Mouse (Mus musculus) cerebellum, postnatal 10 days (tissue): ENCODE measurements at regions not wholly inside any gene's neighbourhood (a gene's known extent, or its start where the extent isn't known, plus 50 kb on each side); places are given as distances from the start of the nearest gene placed in this dataset.
"Not testable (repeated sequence)": the region's sequence is repeated elsewhere in the genome, so short reads cannot be mapped to it uniquely, and the experiment has no call there.

Experiments used
- DNase-seq, 2 experiments: peaks; one replicate each; pipeline ENCODE4 v3.0.0; 2021; ENCODE audit warnings: mixed read lengths in 2 of 2

DNA sequence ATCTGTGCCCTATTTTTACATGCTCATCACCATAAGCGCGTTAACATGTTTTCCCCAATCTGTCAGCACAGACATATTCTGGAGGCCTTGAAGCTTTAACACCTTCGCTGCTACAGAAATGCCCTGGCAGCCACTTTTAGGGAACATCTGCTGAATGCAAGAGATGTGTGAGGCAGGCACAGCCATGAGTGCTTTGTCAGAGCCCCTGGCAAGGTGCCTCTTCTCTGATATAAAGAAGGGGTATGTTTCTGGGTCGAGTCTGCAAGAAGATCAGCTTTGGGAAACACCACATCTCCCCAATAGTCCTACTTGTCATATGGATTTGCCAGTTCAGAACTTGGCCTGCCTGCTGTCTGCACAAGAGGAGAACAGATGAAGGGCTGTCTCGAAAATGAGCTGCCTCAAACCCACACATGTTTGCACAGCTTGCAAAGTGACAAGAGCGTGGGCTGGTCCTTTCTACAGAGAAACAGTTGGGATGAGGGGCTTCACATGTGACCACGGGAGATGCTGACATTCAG is 1263.3 kb upstream of the Klhl29 start:
- DNase-seq, result peak; percentile 63 to 75

DNA sequence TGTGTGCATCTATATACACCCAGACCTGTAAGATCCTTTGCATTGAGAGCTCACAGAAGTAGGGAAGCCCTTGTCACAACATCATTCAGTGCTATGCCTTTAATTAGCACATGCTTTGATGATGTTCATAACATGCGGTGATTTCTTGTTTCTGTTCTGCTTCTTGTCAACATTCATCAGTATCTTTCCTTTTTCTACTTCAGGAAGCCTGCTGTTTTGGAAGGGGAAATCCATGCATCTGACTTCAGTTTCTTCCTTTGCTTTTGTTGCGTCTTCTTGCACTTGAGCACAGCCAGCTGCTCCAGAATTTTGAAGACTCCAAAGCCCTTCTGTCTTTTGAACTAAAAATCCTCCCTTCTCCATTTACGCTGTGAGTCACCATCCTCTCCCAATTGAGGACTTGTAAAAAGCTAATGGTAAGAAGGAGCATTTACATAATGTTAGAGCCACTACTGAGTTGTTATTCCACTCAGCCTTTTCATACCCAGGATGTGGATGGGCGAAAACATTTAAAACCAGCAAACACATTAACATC is 1262.4 kb upstream of the Klhl29 start:
- peak in 1 of 2 experiments; percentile 20 for DNase-seq

DNA sequence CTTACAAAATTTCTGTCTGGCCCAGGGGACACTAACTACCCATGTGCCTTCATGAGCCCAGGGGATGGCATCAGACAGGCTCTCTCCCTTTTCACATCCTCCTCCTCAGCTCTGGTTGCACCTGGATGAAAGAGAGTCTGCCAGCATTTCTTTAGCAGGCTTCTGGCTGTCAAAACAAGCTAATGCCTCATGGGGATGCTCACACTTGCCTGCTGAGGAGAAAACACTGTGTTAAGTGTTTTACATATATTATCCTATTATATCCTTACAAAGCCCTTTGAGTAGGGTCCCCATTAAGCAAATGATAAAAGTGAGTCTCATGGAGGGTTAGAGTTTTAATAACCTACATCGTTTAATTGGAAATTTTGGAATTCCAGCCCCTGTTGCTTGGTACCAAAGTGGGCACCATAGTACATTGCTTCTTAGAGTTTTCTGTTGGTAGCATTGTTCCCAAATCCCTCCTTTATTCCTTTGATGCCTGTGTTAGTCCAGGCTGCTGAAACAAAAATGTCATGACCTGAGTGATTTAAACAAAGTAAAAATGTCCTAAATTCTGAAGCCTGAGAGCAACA is 1247.2 kb upstream of the Klhl29 start:
- DNase-seq, result no peak

DNA sequence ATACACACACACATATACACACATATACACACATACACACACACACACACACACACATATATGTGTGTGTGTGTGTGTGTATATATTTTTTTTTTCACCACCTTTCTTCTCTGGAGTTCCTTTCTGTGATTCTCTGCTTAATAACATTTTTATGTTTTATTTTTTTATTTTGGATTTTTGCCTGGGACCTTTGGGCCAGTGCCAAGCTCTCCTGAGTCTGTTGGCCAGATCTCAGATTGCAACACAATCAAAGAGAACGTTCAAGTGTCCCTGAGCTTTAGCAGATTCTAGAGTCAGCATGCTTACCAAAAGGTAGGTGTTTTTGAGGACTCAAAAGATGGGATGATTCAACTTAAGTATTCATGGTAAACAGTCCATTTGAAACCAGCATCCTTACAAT is 1225.6 kb upstream of the Klhl29 start:
- DNase-seq, result peak; percentile 13 to 36

DNA sequence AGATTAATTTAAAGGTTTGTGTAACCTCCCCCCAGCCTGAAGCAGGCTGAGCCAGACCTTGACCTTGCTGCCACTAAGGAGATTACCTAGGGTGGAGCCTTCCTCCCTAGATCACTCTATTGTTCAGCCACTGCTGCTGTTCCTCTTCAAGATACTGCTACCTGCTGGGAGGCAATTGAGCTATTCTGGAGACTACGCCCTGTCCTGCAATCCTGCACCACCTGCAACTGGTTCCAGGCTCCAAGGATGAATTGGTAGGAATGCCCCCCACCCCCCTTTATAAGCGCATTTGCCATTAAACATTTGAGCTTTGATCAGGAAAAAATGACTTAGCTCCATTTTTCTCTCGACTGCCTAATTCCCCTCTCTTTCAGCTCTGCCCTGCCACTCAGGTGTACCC is 1220.0 kb upstream of the Klhl29 start:
- DNase-seq, result not testable (repeated sequence)

DNA sequence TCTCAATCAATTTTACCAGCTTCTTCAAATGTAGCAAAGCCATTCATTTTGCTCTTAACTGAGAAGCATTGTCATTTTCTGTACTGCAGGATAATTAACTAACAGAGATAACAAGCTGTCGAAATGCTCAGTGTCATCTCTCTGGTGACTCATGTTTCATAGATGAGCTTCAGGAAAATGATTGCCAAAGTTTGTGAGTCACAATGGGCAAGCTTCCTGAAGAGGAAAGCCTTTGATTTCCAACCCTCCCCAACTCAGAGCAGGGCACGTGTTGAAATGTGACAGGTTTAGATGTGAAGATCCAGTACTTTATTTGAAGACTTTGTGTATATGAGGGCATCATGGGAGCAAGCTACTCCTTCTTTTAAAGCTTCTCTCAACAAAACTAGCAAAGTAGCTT is 1214.7 kb upstream of the Klhl29 start:
- peak; percentile 4 to 14 for DNase-seq

DNA sequence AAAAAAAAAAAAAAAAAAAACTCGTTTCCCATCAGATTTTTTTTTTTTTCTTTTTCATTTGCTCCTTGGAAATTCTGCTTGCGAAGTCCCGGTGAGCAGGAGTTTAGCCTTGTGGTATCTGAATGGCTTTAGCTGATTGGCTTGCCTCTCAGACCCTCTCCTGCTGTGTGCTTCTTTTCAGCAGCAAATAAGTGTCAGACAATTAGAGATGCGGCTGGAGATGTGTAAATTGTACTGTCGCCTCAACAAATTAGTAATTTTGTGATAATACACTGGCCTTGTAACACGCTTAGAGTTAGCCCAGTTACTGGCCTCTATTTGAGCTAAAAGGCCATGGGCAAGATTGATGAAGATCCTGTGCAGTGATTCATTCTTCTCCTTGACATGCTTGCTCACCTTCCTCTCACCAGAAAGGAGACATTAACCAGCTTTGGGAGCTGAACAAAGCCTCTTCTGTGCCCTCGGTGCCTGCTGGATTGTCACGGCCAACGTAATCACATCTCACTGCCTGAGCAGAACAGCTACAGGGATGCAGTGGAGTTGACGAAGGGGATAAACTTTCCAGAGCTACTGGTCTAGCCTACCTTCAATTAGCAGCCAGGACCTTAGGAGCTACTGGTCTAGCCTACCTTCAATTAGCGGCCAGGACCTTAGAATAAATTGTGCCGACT is 1212.7 kb upstream of the Klhl29 start:
- peak in 1 of 2 experiments; percentile 6 for DNase-seq

DNA sequence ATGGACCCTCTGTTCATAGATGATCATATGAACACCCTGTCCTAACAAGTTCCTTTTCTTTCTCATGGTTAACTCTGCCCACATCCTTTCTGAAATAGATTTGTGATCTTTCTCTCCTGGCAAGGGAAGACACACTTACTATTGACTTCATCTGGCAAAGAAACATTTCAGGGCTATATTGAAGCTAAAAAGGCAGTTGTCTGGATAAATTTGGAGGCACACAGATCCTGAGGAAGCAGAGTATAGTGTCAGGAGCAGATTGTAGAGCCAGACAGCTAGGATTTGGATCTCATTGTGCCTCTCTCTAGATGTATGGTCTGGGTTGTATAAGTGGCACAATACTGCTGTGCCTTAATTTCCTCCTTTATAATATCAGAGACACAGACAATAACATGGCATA is 1204.7 kb upstream of the Klhl29 start:
- DNase-seq, result no peak

DNA sequence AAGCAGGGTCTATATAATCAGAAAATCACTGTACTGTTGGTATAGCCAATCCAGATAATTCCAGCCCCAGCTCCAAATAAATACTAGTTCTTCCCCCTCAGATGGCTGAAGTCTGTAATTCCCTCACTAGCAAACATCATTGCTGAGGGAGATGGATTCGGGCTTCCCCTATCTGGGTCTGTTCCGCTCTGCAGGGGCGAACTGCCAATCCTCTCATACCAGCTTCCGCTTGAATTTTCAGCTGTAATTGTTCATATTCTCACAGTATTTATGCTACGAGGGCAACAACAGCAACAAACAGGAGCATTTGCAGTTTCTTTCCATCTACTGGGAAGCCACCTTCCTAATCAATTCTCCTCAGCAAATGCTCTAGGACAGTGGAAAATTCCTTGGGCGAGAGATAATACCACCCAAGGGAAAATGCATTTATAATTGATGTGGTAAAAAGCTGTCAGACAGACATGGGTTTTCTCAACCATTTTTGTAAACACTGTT is 1201.4 kb upstream of the Klhl29 start:
- peak; percentile 51 to 55 for DNase-seq
